Mouse (Mus musculus): ENCODE data around the gene Pitpna.
A peak's percentile ranks its signal among the peaks of the same experiment; 100 is the strongest.
"Not testable (repeated sequence)": the region's sequence is repeated elsewhere in the genome, so short reads cannot be mapped to it uniquely, and the experiment has no call there.

The Pitpna gene

DNA sequence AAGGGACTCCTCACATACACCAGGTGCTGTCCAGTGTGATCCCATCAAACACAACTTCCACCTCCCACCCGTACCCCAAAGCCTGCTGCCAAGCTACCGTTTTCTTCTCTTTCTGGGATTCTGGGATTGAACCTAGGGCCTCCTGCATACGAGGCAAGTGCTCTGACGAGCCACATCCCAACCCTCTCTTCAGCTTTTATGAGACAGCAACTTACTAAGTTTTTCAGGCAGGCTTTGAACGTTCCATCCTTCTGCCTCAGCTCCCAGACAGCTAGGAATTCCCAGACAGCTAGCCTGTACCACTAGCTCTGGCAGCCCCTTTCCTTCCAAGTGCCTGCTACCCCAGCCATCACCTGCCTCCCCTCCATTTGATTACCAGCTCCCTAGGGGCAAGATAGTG is 934 bp upstream of the Pitpna start:
- DNase-seq (ENCODE audit: extremely low read depth, low read depth, low spot score): no peak

DNA sequence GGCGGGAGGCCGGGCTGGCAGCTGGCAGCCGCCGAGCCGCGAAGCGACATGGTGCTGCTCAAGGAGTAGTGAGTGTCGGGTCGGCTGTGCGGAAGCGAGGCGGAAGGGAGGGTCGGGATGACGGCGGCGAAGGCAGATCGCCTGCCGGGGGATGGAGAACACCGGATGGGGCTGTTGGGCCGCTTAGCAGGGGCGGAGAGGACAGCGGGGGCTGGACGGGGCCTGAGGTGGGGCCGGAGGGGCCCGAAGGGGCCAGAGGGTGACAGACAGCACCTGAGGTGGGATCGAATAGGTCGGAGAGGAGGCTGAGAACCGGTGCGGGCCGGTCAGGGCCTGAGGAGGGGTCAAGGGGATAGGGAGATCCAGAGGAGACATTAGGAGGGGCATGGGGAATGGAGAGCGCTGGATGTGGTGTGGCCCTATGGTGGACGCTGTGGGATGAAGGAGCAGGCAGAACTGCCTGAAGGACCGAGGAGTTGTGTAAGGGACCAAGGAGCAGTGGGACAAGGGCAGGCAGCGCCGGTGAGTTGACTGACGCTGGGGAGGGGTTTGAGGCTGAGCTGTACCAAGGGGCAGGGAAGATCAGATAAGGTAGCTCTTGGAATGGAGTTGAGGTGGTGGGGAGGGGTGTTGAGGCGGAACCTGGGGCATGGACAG is 516 bp downstream of the Pitpna start:
- DNase-seq (ENCODE audit: extremely low read depth, low read depth, low spot score): no peak

DNA sequence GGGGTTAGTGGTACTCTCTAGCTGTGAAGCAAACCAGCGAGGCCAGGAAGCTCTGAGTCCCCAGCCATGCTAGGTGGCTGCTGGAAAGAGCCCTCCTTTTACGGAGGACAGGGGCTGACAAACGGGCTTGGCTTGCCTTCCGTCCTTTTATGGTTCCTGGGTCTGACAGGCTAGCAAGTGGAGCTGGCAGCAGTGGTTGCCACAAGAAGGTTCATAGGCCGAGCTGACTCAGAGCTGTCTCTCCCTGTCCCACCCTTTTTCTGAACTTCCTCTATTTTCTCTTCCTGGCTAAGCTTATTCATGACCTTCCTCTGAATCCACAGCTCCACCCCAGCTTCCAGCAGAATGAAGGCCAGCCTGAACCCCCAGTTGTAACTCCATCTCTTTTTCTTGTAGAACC is 4.7 kb downstream of the Pitpna start:
- DNase-seq (ENCODE audit: extremely low read depth, low read depth, low spot score): no peak

DNA sequence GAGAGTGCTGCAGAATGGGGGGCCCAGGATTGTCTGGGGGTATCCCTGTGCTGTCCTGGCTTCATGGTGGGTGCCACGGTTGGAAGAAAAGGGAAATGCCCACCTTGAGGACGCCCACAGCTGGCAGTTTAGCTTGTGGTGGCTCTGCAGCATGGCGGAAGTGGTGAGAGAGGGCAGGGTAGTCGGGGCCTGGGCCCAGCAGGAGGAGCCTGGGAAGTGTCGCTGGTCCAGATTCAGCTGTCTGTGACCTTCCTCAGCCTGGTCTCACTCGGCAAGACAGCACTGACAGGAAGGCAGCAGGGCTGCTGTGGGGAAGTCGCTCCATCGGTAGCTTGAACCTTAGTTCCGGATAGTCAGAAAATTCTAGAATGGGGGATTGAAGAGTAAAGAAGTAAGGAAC is 6.5 kb downstream of the Pitpna start:
- no peak for DNase-seq (ENCODE audit: extremely low read depth, low read depth, low spot score)

DNA sequence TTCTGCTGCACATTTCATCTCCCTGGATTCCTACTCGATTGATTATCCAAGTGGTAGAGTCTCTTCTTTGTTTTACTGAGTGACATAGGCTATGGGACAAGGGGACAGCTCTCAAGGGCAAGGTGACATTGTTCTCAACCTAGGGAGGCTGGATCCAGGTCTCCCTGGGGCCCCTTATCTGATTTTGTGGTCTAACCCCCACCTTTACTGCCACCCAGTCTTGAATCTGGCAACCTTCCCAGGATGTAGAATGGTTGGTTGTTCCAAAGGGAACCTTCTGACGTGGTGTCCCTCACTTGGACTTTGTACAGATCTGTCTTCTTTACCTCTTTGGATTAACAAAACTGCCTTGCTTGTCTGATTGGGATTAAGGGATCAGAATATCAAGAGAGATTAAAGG is 7.5 kb downstream of the Pitpna start:
- DNase-seq (ENCODE audit: extremely low read depth, low read depth, low spot score): no peak

DNA sequence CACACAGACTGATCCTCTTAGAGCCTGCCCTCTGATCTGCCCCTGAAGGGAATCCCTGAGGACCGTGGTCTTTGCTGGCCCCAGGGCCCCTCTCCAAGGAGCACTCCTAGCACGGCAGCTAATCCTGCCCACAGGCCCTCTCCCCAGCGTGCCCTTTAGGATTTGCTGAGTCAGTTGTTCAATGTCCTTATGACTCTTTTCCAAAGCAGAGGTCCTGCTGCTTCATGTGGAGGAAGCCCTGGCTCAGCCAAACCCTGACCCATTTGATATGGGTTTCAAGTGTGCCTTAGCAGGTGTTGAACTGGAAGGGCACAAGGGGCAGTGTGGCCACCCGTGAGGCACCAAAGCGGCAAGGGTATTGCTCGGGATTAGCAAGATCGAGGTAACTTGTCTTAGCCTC is 7.9 kb downstream of the Pitpna start:
- DNase-seq (ENCODE audit: extremely low read depth, low read depth, low spot score): no peak

DNA sequence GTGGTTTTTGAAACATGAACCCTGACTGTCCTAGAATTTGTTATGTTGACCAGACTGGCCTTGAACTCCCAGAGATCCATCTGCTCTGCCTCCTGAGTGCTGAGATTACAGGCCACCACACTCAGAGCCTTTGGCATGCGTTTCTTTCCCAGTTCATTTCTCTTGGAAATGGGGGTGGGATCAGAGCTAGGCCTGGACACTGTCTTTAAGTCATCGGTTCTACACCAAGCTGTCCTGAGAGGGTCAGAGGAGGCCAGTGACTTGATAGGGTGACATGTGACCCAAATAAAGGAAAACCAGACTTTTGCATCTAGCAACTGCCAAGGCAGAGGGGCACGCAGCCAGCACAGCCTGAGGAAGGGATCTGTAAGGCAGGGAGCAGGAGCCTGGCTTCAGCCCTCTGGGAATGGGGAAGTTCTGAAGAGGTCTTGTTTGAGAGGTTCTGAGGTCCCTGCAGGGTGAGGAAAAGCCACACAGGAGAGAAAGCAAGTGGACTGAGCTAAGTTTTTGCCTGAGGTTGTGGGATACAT is 8.9 kb downstream of the Pitpna start:
- DNase-seq (ENCODE audit: extremely low read depth, low read depth, low spot score): no peak

DNA sequence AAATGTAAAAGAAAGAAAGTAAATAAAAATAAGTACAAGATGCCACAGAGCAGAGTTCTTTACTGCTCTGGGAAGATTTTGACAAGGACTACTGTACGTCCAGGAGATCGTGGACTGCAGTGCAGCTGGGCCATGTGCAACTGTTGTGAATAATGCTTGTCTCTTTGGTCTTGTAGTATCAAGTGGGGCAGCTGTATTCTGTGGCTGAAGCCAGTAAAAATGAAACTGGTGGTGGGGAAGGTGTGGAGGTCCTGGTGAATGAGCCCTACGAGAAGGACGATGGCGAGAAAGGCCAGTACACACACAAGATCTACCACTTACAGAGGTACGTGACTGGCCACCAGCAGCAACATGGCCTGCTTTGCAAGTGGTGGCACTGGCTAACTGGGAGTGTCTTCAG is 10.1 kb downstream of the Pitpna start:
- no peak for DNase-seq (ENCODE audit: extremely low read depth, low read depth, low spot score)

DNA sequence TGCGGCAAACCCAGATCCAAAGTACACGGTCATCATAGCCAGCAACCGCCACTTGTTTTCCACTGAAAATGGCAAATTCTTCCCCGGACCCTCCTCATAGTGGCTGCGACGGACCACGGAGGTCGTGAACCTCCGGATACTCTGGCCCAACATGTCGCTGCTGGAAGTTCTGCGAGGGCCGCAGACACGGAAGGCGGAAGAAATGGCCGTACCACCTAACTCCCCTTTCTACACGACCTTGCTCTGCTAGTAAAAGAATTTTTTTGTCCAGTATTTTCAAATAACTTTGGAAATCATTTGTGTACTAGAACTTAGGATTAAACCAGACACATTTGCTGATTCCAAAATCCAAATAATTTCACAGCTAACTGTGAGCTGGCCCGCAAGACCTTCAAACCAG is 11.9 kb downstream of the Pitpna start:
- not testable (repeated sequence) for DNase-seq (ENCODE audit: extremely low read depth, low read depth, low spot score)

DNA sequence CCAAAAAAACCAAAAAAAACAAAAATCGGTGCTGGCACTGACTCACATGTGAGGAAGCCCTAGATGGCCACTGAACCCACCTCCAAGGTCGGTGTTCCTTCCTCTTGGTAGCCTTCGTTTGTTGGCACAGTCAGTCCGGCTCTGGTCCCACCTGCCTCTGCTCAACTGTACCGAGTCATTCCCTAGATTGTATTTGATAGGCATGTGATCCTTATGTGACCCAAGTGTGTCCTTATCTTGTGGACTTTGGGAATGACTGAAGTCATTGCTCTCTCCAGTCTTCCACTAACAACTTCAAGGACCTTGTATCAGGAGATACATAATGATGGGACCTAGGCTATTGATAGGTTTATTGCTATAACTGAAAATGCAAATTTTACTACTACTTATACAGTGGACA is 16.9 kb downstream of the Pitpna start:
- no peak for DNase-seq (ENCODE audit: extremely low read depth, low read depth, low spot score)

DNA sequence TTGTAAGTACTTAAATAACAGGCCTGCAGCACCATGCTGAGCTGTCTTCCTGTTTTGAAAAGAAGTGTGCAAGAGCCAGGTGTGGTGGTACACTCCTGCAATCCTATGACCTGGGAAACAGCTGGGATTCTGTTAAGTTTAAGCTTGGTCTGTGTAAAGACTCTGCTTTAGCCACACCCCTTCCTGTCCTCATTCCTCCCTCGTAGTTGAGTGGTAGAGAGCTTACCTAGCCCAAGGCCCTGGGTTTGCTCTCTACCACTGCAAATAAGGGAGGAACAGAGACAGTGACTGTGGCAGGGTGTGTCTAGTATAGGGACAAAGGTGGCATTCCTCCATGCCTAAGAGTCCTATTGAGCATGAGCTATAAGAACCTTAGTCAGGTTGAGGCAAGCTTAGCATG is 17.4 kb downstream of the Pitpna start:
- DNase-seq (ENCODE audit: extremely low read depth, low read depth, low spot score): no peak

DNA sequence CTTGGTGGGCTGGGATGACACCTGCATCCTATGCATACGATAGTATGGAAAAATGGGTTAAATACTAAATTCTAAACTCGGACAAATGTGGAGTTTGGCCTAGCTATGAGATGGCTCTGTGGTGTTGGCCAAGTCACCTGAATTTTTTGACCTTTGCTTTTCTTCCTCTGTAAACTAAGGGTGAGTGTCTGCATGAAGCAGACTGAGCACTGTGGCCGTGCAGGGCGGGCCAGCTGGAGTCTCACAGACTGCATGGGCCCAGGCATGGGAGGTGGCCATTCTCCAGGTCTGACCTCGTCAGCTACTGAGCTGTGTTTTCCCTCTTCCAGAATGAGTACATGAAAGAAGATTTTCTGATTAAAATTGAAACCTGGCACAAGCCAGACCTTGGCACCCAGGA is 20.9 kb downstream of the Pitpna start:
- no peak for DNase-seq (ENCODE audit: extremely low read depth, low read depth, low spot score)

DNA sequence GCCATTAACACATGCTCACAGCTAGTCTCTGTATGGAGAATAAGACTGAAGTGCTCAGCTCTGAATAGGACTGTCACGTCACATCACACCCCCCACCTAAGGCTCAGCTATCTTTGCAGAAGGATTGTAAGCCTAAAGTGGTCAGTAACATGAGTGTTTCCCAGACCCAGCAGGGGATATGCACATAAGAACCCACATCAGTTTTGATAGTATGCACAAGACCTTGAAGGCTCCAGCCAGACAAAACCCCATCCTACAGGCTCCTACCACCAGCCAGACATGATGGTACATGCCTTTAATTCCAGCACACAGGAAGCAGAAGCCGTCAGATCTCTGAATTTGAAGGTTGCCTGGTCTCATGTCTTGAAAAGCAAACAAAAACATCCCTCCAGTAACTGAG is 22.1 kb downstream of the Pitpna start:
- DNase-seq (ENCODE audit: extremely low read depth, low read depth, low spot score): no peak

DNA sequence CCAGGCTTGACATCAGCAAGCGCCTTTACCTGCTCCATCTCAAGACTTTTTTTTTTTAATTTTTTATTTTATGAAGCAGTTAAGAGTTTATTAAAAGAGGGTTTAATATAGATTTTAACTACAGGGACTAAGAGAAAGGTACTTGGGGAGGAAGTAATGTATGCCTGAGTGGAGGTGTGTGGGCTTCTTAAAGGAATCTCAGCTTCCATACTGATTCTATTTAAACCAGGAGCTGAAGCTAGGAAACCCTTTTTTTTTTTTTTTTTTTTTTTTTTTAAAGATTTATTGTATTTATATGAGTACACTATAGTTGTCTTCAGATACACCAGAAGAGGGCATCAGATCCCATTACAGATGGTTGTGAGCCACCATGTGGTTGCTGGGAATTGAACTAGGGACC is 26.9 kb downstream of the Pitpna start:
- DNase-seq (ENCODE audit: extremely low read depth, low read depth, low spot score): no peak

DNA sequence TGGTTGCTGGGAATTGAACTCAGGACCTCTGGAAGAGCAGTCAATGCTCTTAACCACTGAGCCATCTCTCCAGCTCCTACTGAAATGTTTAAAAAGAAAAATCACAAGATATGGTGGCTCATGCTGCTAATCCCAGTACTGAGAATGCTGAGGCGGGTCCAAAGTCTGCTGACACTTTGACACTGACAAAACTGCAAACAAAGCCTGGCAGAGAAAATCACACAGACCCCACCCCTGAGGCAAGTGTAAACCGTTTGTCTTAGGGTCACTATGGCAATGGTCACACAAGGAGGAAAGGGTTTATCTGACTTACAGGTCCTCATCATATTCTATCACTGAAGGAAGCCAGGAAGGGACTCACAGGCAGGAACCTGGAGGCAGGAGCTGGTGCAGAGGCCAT is 27.7 kb downstream of the Pitpna start:
- no peak for DNase-seq (ENCODE audit: extremely low read depth, low read depth, low spot score)

DNA sequence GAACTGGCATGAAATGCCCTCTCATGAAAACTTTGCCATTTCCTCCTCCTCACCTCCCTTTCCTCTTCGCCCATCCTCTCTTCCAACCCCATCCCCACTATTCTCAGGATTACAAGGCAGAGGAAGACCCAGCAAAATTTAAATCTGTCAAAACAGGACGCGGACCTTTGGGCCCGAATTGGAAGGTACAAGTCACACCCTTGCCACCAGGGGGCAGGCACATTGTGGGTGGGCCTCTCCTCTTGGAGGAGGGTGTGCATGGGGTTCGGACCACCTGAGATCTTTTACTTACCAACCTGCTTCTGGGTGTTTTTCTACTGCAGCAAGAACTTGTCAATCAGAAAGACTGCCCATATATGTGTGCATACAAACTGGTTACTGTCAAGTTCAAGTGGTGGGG is 31.2 kb downstream of the Pitpna start:
- DNase-seq (ENCODE audit: extremely low read depth, low read depth, low spot score): no peak

DNA sequence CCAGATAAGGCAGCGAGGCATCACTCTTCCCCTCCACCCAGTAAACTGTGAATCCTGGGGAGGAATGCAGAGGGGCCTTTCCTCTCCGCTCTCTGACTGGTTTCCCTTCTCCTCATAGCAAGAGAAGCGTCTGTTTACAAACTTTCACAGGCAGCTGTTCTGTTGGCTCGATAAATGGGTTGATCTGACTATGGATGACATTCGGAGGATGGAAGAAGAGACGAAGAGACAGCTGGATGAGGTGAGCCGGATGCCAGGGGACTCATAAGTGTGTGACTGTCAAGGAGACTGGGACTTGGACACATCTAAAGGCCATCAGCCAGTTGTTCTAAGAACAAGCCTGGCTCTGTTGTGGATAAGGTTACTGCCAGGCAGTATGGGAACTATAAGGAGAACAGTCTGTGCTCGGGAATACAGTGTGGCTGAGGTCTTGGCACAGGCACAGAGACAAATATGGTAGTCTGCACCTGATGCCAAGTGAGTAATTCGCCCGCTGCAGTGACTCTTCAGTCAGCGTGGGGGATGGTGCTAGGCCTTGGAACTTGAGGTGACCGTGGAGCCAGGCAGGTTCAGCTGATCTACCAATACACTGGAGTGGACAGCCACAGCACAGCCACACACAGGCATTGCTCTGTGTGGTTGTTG is 32.4 kb downstream of the Pitpna start:
- peak; percentile 82 for DNase-seq (ENCODE audit: extremely low read depth, low read depth, low spot score)

DNA sequence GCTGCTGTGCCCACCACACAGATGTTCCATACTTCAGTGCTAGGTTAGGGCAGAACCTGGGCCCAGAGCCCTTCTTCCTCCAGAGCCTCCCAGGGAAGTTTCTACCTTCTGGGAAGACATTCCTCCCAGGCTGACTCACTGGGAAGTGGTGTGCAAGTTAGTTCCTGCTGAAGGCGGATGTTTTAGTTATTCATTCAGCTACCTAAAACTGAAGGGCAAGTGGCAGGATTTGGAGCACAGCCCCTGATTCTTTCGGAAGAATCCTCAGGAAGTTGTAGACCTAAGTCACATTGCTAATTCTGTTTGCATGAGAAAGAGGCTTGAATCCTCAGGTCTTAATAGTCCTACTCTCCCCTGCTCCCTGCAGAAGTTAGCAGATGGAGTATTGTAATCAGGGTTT is 33.5 kb downstream of the Pitpna start:
- DNase-seq (ENCODE audit: extremely low read depth, low read depth, low spot score): no peak

DNA sequence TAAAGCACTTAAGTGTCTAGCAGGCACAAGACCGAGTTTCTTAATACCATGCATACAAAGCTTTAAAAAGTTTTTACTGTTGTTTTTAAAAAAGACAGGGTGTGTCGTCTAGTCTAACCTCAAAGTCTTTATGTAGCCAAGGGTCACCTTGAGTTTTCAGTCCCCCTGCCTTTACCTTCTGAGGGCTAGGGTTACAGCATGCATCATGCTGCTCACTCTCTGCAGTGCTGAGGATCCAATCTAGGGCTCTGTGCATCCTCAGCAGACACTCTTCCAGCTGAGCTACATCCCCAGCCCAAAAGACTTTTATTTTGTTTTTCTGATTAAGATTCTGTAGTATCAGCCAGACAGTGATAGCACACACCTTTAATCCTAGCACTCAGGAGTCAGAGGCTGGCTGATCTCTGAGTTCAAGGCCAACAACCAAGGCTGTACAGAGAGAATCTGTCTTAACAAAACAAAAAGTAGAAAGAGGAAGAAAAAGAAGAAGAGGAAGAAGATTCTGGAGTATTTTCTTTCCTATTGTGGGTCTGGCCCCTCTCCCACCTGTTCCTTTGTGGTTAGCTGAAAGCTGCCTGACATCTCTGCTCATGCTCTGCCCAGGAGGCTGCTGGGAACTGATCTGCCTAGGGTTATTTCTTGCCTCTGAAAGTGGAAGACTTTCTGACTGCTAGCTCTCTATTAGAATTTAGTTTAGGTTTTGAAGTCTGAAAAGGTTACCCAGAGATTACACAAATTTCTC is 34.9 kb downstream of the Pitpna start:
- no peak for DNase-seq (ENCODE audit: extremely low read depth, low read depth, low spot score)

DNA sequence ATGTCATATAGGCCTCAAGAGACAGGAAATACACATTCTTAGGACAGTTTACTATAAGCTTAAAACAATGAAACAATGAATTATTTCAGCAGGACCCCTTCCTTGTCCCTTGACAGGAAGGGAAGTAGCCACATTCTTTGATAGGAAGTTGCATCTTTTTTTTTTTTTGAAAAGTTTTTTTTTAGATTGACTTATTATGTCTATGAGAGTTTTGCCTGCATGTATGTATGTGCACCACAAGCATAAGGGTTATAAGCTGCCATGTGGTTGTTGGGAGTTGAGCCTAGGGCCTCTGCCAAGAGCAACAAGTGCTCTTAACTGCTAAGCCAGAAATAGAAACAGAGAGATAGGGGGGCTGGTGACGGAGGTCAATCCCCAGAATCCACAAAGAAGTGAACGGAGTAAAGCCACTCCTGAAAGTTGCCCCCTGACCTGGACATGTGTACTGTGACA is 36.2 kb downstream of the Pitpna start:
- no peak for DNase-seq (ENCODE audit: extremely low read depth, low read depth, low spot score)

DNA sequence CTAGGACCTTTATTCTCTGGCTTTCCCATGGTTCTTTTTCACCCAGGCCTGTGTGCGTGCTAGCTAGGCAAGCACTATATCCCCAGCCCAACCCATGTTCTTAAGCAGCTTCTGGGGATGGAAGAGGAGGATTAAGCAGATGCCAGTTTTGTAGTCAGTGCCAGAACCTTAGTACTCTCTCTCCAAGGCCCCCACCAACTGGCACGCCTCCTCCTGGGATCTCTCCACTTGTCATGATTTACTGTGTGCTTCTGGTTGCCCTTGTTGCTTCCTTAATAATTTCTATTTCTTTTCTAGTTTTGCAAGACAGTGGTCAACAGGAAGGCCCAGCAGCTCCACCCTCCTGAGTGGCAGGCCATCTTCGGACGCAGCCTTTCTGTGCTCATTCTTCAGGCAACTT is 37.9 kb downstream of the Pitpna start:
- no peak for DNase-seq (ENCODE audit: extremely low read depth, low read depth, low spot score)

DNA sequence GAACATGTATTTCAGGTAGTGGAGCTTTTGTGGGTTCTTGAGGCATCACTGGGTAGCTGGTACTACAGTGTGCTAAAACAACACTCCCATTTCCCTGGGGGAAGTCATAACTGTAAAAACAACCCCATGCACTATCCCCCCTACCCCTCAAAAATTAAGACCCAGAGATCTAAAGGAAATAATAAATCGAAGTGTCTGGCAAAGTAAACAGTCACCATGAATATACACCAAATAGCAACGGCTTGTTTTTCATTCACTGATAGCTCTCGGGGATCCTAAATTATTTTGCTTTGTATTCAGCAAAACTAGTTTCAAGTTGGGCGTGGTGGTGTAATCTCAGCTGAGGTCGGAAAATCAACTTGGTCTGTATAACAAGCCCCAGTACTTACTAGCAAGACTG is 42.2 kb downstream of the Pitpna start:
- no peak for DNase-seq (ENCODE audit: extremely low read depth, low read depth, low spot score)
